Mouse (Mus musculus): ENCODE results near the gene Bnc2. TPM values are rescaled to one million over a fixed set of nuclear protein-coding genes. Genes with fewer than 3 reads are reported as not detected.

The Bnc2 gene
- polyA plus RNA-seq, 2 experiments, result 24.3 to 25.7 TPM

- H3K9ac ChIP-seq (ENCODE audit: low read depth, low read length, severe bottlenecking), result no peak overlapping the region
- no peak overlapping the region for H3K4me3 ChIP-seq (replicated peaks; ENCODE audit: low read length)
- no peak for DNase-seq (ENCODE audit: low spot score)
- ATAC-seq (ENCODE audit: low FRiP score, low read depth), result no peak
- no peaks in the 10 kb centered on the region for H3K36me3 ChIP-seq (ENCODE audit: control insufficient read depth, insufficient read depth, low read length)
- TF ChIP-seq POLR2A (IDR thresholded peaks at IDR 0.05; ENCODE audit: borderline replicate concordance, extremely low read depth, insufficient read depth, insufficient read length), result no peak
- no peak overlapping the region for H3K4me2 ChIP-seq (replicated peaks; ENCODE audit: low read depth, low read length, severe bottlenecking)
- peaks cover 27% of the 10 kb centered on the region for H3K4me1 ChIP-seq (ENCODE audit: control insufficient read depth, insufficient read depth, low read length)
- WGBS, result 58% methylated on average over 2 of the region's 2 CpGs
- no peaks in the 10 kb centered on the region for H3K9me3 ChIP-seq (ENCODE audit: control insufficient read depth, low read length)
- H3K27ac ChIP-seq (replicated peaks; ENCODE audit: low read depth, low read length), result no peak overlapping the region
- no peaks in the 10 kb centered on the region for H3K27me3 ChIP-seq (ENCODE audit: control insufficient read depth, insufficient read depth, low read length)
Observed at GRCm38 (mm10) chr4:84352656-84353055, 322.4 kb downstream of the Bnc2 start.

- Histone ChIP-seq H3K9ac (ENCODE audit: low read depth, low read length, severe bottlenecking) (no peak overlapping the region), H3K9me3 (ENCODE audit: control insufficient read depth, low read length) (no peaks in the 10 kb centered on the region), H3K4me2 (replicated peaks; ENCODE audit: low read depth, low read length, severe bottlenecking) (no peak overlapping the region), H3K27me3 (ENCODE audit: control insufficient read depth, insufficient read depth, low read length) (no peaks in the 10 kb centered on the region), H3K4me1 (ENCODE audit: control insufficient read depth, insufficient read depth, low read length) (peaks cover 12% of the 10 kb centered on the region), H3K27ac (replicated peaks; ENCODE audit: low read depth, low read length) (no peak overlapping the region), H3K36me3 (ENCODE audit: control insufficient read depth, insufficient read depth, low read length) (no peaks in the 10 kb centered on the region), H3K4me3 (replicated peaks; ENCODE audit: low read length) (no peak overlapping the region)
- no peak for TF ChIP-seq POLR2A (IDR thresholded peaks at IDR 0.05; ENCODE audit: borderline replicate concordance, extremely low read depth, insufficient read depth, insufficient read length)
- 31% methylated on average over 5 of the region's 5 CpGs for WGBS
- ATAC-seq (ENCODE audit: low FRiP score, low read depth) (no peak), DNase-seq (ENCODE audit: low spot score) (no peak)
Observed at GRCm38 (mm10) chr4:84349536-84349935, 325.5 kb downstream of the Bnc2 start.

- Histone ChIP-seq H3K4me3 (replicated peaks; ENCODE audit: low read length) (no peak overlapping the region), H3K9ac (ENCODE audit: low read depth, low read length, severe bottlenecking) (no peak overlapping the region), H3K27me3 (ENCODE audit: control insufficient read depth, insufficient read depth, low read length) (no peaks in the 10 kb centered on the region), H3K9me3 (ENCODE audit: control insufficient read depth, low read length) (no peaks in the 10 kb centered on the region), H3K27ac (replicated peaks; ENCODE audit: low read depth, low read length) (no peak overlapping the region), H3K4me2 (replicated peaks; ENCODE audit: low read depth, low read length, severe bottlenecking) (no peak overlapping the region), H3K36me3 (ENCODE audit: control insufficient read depth, insufficient read depth, low read length) (no peaks in the 10 kb centered on the region), H3K4me1 (ENCODE audit: control insufficient read depth, insufficient read depth, low read length) (0 out of 2 replicates have a peak, but pooled peaks cover 5% of the 10 kb centered on the region)
- no peak for DNase-seq (ENCODE audit: low spot score)
- no peak for ATAC-seq (ENCODE audit: low FRiP score, low read depth)
- WGBS, result 83% methylated on average over 4 of the region's 4 CpGs
- no peak for TF ChIP-seq POLR2A (IDR thresholded peaks at IDR 0.05; ENCODE audit: borderline replicate concordance, extremely low read depth, insufficient read depth, insufficient read length)
Observed at GRCm38 (mm10) chr4:84339172-84339571, 335.9 kb downstream of the Bnc2 start.

GRCm38 (mm10) chr4:84331995-84332394 is 343.1 kb downstream of the Bnc2 start:
- WGBS, result 74% methylated on average over 9 of the region's 9 CpGs
- no peak for ATAC-seq (ENCODE audit: low FRiP score, low read depth)

GRCm38 (mm10) chr4:84331450-84331849 is 343.6 kb downstream of the Bnc2 start:
- no peak overlapping the region for H3K27ac ChIP-seq (replicated peaks; ENCODE audit: low read depth, low read length)
- no peak overlapping the region for H3K4me2 ChIP-seq (replicated peaks; ENCODE audit: low read depth, low read length, severe bottlenecking)
- WGBS, result 50% methylated on average over 3 of the region's 3 CpGs
- TF ChIP-seq POLR2A (IDR thresholded peaks at IDR 0.05; ENCODE audit: borderline replicate concordance, extremely low read depth, insufficient read depth, insufficient read length), result no peak
- H3K4me1 ChIP-seq (ENCODE audit: control insufficient read depth, insufficient read depth, low read length), result peaks cover 5% of the 10 kb centered on the region; the same call in 1 of the 2 replicates
- no peak overlapping the region for H3K9ac ChIP-seq (ENCODE audit: low read depth, low read length, severe bottlenecking)
- H3K9me3 ChIP-seq (ENCODE audit: control insufficient read depth, low read length), result no peaks in the 10 kb centered on the region
- ATAC-seq (ENCODE audit: low FRiP score, low read depth) (no peak), DNase-seq (ENCODE audit: low spot score) (no peak)
- no peaks in the 10 kb centered on the region for H3K27me3 ChIP-seq (ENCODE audit: control insufficient read depth, insufficient read depth, low read length)
- H3K36me3 ChIP-seq (ENCODE audit: control insufficient read depth, insufficient read depth, low read length), result no peaks in the 10 kb centered on the region
- no peak overlapping the region for H3K4me3 ChIP-seq (replicated peaks; ENCODE audit: low read length)

More at GRCm38 (mm10) chr4:84331995-84332394, 343.1 kb downstream of the Bnc2 start:
- Histone ChIP-seq H3K4me1 (ENCODE audit: control insufficient read depth, insufficient read depth, low read length) (peaks cover 5% of the 10 kb centered on the region; the same call in 1 of the 2 replicates), H3K9me3 (ENCODE audit: control insufficient read depth, low read length) (no peaks in the 10 kb centered on the region), H3K27me3 (ENCODE audit: control insufficient read depth, insufficient read depth, low read length) (no peaks in the 10 kb centered on the region), H3K27ac (replicated peaks; ENCODE audit: low read depth, low read length) (no peak overlapping the region), H3K4me2 (replicated peaks; ENCODE audit: low read depth, low read length, severe bottlenecking) (no peak overlapping the region), H3K36me3 (ENCODE audit: control insufficient read depth, insufficient read depth, low read length) (no peaks in the 10 kb centered on the region), H3K9ac (ENCODE audit: low read depth, low read length, severe bottlenecking) (no peak overlapping the region), H3K4me3 (replicated peaks; ENCODE audit: low read length) (no peak overlapping the region)
- no peak for DNase-seq (ENCODE audit: low spot score)
- no peak for TF ChIP-seq POLR2A (IDR thresholded peaks at IDR 0.05; ENCODE audit: borderline replicate concordance, extremely low read depth, insufficient read depth, insufficient read length)

- 74% methylated on average over 4 of the region's 4 CpGs for WGBS
- ATAC-seq (ENCODE audit: low FRiP score, low read depth), result no peak
- TF ChIP-seq POLR2A (IDR thresholded peaks at IDR 0.05; ENCODE audit: borderline replicate concordance, extremely low read depth, insufficient read depth, insufficient read length), result no peak
Observed at GRCm38 (mm10) chr4:84330509-84330908, 344.6 kb downstream of the Bnc2 start.

More at GRCm38 (mm10) chr4:84330509-84330908, 344.6 kb downstream of the Bnc2 start:
- Histone ChIP-seq H3K36me3 (ENCODE audit: control insufficient read depth, insufficient read depth, low read length) (no peaks in the 10 kb centered on the region), H3K27me3 (ENCODE audit: control insufficient read depth, insufficient read depth, low read length) (no peaks in the 10 kb centered on the region), H3K4me1 (ENCODE audit: control insufficient read depth, insufficient read depth, low read length) (peaks cover 5% of the 10 kb centered on the region; the same call in 1 of the 2 replicates), H3K27ac (replicated peaks; ENCODE audit: low read depth, low read length) (no peak overlapping the region), H3K9me3 (ENCODE audit: control insufficient read depth, low read length) (no peaks in the 10 kb centered on the region), H3K4me3 (replicated peaks; ENCODE audit: low read length) (no peak overlapping the region), H3K4me2 (replicated peaks; ENCODE audit: low read depth, low read length, severe bottlenecking) (no peak overlapping the region), H3K9ac (ENCODE audit: low read depth, low read length, severe bottlenecking) (no peak overlapping the region)
- DNase-seq (ENCODE audit: low spot score), result no peak

All from limb, embryonic 14.5 days (tissue).